Mouse (Mus musculus): ENCODE data around the gene Mtfr2.

Gene Mtfr2

GRCm38 (mm10) chr10:20347285-20348214 is at the start of gene Mtfr2:
Mtfr2 (plus strand) TSS chr10:20347770.
- DNase-seq (ENCODE audit: low spot score), result peak; percentile 86

GRCm38 (mm10) chr10:20298152-20298920 is 49.2 kb upstream of the Mtfr2 start:
- DNase-seq (ENCODE audit: low spot score), result no peak

- no peak for DNase-seq (ENCODE audit: low spot score)
These were observed 48.5 kb upstream of the Mtfr2 start for GRCm38 (mm10) chr10:20299114-20299513.

GRCm38 (mm10) chr10:20310969-20311769 is 36.4 kb upstream of the Mtfr2 start:
- DNase-seq (ENCODE audit: low spot score), result no peak

GRCm38 (mm10) chr10:20311918-20312735 is 35.4 kb upstream of the Mtfr2 start, which contains the start of gene Bclaf1:
Bclaf1 (plus strand) TSS chr10:20312469.
- DNase-seq (ENCODE audit: low spot score), result peak; percentile 99

GRCm38 (mm10) chr10:20312736-20313301 is 34.8 kb upstream of the Mtfr2 start:
- peak; percentile 88 for DNase-seq (ENCODE audit: low spot score)

- DNase-seq (ENCODE audit: low spot score), result no peak
These were observed 34.1 kb upstream of the Mtfr2 start for GRCm38 (mm10) chr10:20313447-20313846.

- no peak for DNase-seq (ENCODE audit: low spot score)
These were observed 33.6 kb upstream of the Mtfr2 start for GRCm38 (mm10) chr10:20313941-20314340.

- DNase-seq (ENCODE audit: low spot score), result no peak
These were observed 32.8 kb upstream of the Mtfr2 start for GRCm38 (mm10) chr10:20314797-20315196.

- no peak for DNase-seq (ENCODE audit: low spot score)
These were observed 30.1 kb upstream of the Mtfr2 start for GRCm38 (mm10) chr10:20317466-20317865.

- no peak for DNase-seq (ENCODE audit: low spot score)
These were observed 21.3 kb upstream of the Mtfr2 start for GRCm38 (mm10) chr10:20326226-20326625.

- no peak for DNase-seq (ENCODE audit: low spot score)
These were observed 16.3 kb upstream of the Mtfr2 start for GRCm38 (mm10) chr10:20331262-20331661.

- DNase-seq (ENCODE audit: low spot score), result no peak
These were observed 9.7 kb upstream of the Mtfr2 start for GRCm38 (mm10) chr10:20337872-20338271.

GRCm38 (mm10) chr10:20345736-20346135 is 1.8 kb upstream of the Mtfr2 start:
- no peak for DNase-seq (ENCODE audit: low spot score)

- no peak for DNase-seq (ENCODE audit: low spot score)
These were observed 1.3 kb downstream of the Mtfr2 start for GRCm38 (mm10) chr10:20348894-20349293.

GRCm38 (mm10) chr10:20361542-20362449 is 14.2 kb downstream of the Mtfr2 start:
- no peak for DNase-seq (ENCODE audit: low spot score)

GRCm38 (mm10) chr10:20362450-20363118 is 15.0 kb downstream of the Mtfr2 start:
- DNase-seq (ENCODE audit: low spot score), result no peak

GRCm38 (mm10) chr10:20372046-20372445 is 24.5 kb downstream of the Mtfr2 start:
- DNase-seq (ENCODE audit: low spot score), result no peak

GRCm38 (mm10) chr10:20377621-20378020 is 30.1 kb downstream of the Mtfr2 start:
- no peak for DNase-seq (ENCODE audit: low spot score)
